Comparison of ENCODE assay signal across 16 mouse cellular contexts in the genomic region with DNA sequence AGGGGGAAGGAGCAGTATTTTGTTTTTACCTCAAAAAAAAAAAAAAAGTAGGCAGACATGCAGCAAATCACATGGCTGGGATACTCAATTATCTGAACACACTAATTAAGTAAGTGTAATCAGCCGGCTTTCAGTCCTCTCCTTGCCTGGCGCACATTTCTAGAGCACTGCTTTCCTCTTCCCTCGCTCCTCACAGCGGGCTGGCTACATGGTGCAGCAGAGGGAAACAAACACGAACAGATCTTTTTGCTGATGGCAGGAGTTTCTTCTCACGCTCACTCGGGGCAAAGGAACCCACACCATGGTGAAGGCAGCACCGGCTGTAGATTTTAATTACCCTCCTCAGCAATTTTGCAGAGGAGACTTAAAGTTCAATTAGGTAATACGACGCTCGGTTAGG.
DNase-seq lines count a peak whose midpoint lies in the region; ATAC-seq lines count a peak whose summit lies in the region.
"Had no signal": no experiment of that assay in that cellular context is flagged by ENCODE, and none has a peak within 500 bp of the region (broad histone marks: within the 10 kb centered on the region; RNA-seq: fewer than 3 reads in every experiment).

No protein-coding gene starts in this region.

- peaks cover 15% of the 10 kb centered on the region for H3K4me1 ChIP-seq in neural tube, embryonic 12.5 days
- peaks cover 39% of the 10 kb centered on the region for H3K4me1 ChIP-seq in hindbrain, embryonic 14.5 days (replicated peaks; ENCODE audit: control insufficient read depth, insufficient read depth, low read length)

- no peak overlapping the region for H3K9ac ChIP-seq in neural tube, embryonic 12.5 days
- H3K9ac ChIP-seq in hindbrain, embryonic 14.5 days, result peak overlapping the region; percentile 89
- H3K9ac ChIP-seq: limb, embryonic 15.5 days; lung, embryonic 14.5 days; stomach, embryonic 15.5 days had no signal

- peak overlapping the region; percentile 95 for H3K4me2 ChIP-seq in neural tube, embryonic 12.5 days (replicated peaks)
- H3K4me2 ChIP-seq in hindbrain, embryonic 14.5 days (replicated peaks), result peak overlapping the region; percentile 87
- H3K4me2 ChIP-seq: limb, embryonic 15.5 days had no signal

- peaks cover 15% of the 10 kb centered on the region; the same call in 1 of the 2 replicates for H3K27me3 ChIP-seq in neural tube, embryonic 12.5 days (replicated peaks)
- no peaks in the 10 kb centered on the region; the same call in 1 of the 2 replicates for H3K27me3 ChIP-seq in hindbrain, embryonic 14.5 days (ENCODE audit: control insufficient read depth, insufficient read depth, low read length)

- no peaks in the 10 kb centered on the region for H3K9me3 ChIP-seq in neural tube, embryonic 12.5 days
- no peaks in the 10 kb centered on the region for H3K9me3 ChIP-seq in hindbrain, embryonic 14.5 days (ENCODE audit: control insufficient read depth, low read length)
- H3K9me3 ChIP-seq: limb, embryonic 15.5 days; stomach, embryonic 15.5 days had no signal

- ATAC-seq in frontal cortex, adult (ENCODE audit: low TSS enrichment), result 0 out of 2 replicates have a peak, but pooled peaks have one; percentile 25
- no peak for ATAC-seq in neural tube, embryonic 12.5 days (ENCODE audit: low FRiP score, low read depth)
- ATAC-seq in hindbrain, embryonic 14.5 days (ENCODE audit: low FRiP score), result no peak
- ATAC-seq: intestine, postnatal 0 days had no signal

- no peak overlapping the region for H3K27ac ChIP-seq in neural tube, embryonic 12.5 days
- peak overlapping the region; percentile 44 for H3K27ac ChIP-seq in hindbrain, embryonic 14.5 days
- H3K27ac ChIP-seq: limb, embryonic 15.5 days; stomach, embryonic 15.5 days had no signal

- H3K36me3 ChIP-seq in neural tube, embryonic 12.5 days, result no peaks in the 10 kb centered on the region
- H3K36me3 ChIP-seq in hindbrain, embryonic 14.5 days (replicated peaks; ENCODE audit: control insufficient read depth, insufficient read depth), result no peaks in the 10 kb centered on the region
- H3K36me3 ChIP-seq: G1E; limb, embryonic 15.5 days; stomach, embryonic 15.5 days had no signal

- WGBS in neural tube, embryonic 12.5 days, result 48% methylated on average over 11 of the region's 11 CpGs
- 30% methylated on average over 11 of the region's 11 CpGs for WGBS in hindbrain, embryonic 14.5 days

- H3K4me3 ChIP-seq in neural tube, embryonic 12.5 days, result no peak overlapping the region; the same call in 1 of the 2 replicates
- peak overlapping the region; percentile 77 for H3K4me3 ChIP-seq in hindbrain, embryonic 14.5 days (replicated peaks; ENCODE audit: low read length)
- H3K4me3 ChIP-seq: limb, embryonic 15.5 days; stomach, embryonic 15.5 days had no signal

- DNase-seq in frontal cortex, postnatal 14 days (ENCODE audit: low spot score in 2 of 2), result no peak
- no peak for DNase-seq in neural tube, embryonic 10.5 days (ENCODE audit: extremely low spot score, low spot score)
- DNase-seq in hindbrain, embryonic 14.5 days (ENCODE audit: low spot score), result no peak
- DNase-seq in retina, embryonic 14.5 days (ENCODE audit: low spot score), result peak; percentile 38
- DNase-seq in lung, postnatal 14 days, result no peak
- DNase-seq in cerebellum, adult 9-10 months, result no peak
- DNase-seq: B cell, adult 2 months; cerebellum, postnatal 36 days; lung, embryonic 14.5 days; thymus, postnatal 36 days had no signal
